Mouse (Mus musculus) kidney, embryonic 15.5 days (tissue): ENCODE data around the gene Slf1. TPM values are rescaled to one million over a fixed set of nuclear protein-coding genes. Genes with fewer than 3 reads are reported as not detected.
"Not testable (repeated sequence)": the region's sequence is repeated elsewhere in the genome, so short reads cannot be mapped to it uniquely, and the experiment has no call there.

Experiments used
- ATAC-seq: fragments of 200-750 bp; cut with Nextera tagmentation; replicated peaks from 2 replicates; pipeline ENCODE4 v1.8.0; 2017; ENCODE audit warnings: moderate TSS enrichment; ENCODE audit not compliant: low FRiP score
- H3K27ac ChIP-seq: fragments of 300-500 bp; sonication (generic); 2 replicates; pipeline ENCODE4 v1.5.1; 2015; ENCODE audit warnings: mild to moderate bottlenecking, inconsistent platforms
- H3K27me3 ChIP-seq: fragments of 300-500 bp; sonication (generic); 2 replicates; pipeline ENCODE4 v1.6.1; 2015; ENCODE audit warnings: inconsistent platforms
- H3K36me3 ChIP-seq: fragments of 300-500 bp; sonication (generic); 2 replicates; pipeline ENCODE4 v1.6.1; 2015; ENCODE audit warnings: inconsistent platforms
- H3K4me1 ChIP-seq: fragments of 300-500 bp; sonication (generic); 2 replicates; pipeline ENCODE4 v1.6.1; 2015; ENCODE audit warnings: inconsistent platforms
- H3K4me2 ChIP-seq: fragments of 300-500 bp; sonication (generic); 2 replicates; pipeline ENCODE4 v1.6.1; 2015; ENCODE audit warnings: moderate library complexity, mild to moderate bottlenecking, inconsistent platforms
- H3K4me3 ChIP-seq: fragments of 300-500 bp; sonication (generic); replicated peaks from 2 replicates; pipeline ENCODE4 v1.5.1; 2015; ENCODE audit warnings: mild to moderate bottlenecking, inconsistent platforms
- H3K9ac ChIP-seq: fragments of 300-500 bp; sonication (generic); 2 replicates; pipeline ENCODE4 v1.6.1; 2015; ENCODE audit warnings: mild to moderate bottlenecking, inconsistent platforms
- H3K9me3 ChIP-seq: fragments of 300-500 bp; sonication (generic); replicated peaks from 2 replicates; pipeline ENCODE4 v1.6.1; 2016; ENCODE audit warnings: inconsistent platforms
- WGBS: fragments of 180-500 bp; shearing (Covaris S2); methylation state at CpG from one replicate; pipeline ENCODE4 v1.1.7; 2015; ENCODE audit warnings: mixed read lengths; 5-methylcytosine and 5-hydroxymethylcytosine counted together
- polyA plus RNA-seq: library from polyadenylated mRNA; unstranded; fragments of >200 nt; fragmentation: Nextera tagmentation; extraction: Ambion mirVana; gene quantifications from 2 replicates; pipeline ENCODE4 v1.2.1, GENCODE M21; 2015

Gene Slf1
- 38.2 and 39.3 TPM in 2 replicates for polyA plus RNA-seq

GRCm38 (mm10) chr13:77134931-77135620 lies at the start of gene Slf1, which contains the start of gene 2210408I21Rik:
Slf1 (minus strand) TSS chr13:77135473.
2210408I21Rik (plus strand) TSS chr13:77135540.
- Histone ChIP-seq H3K4me2 (peak within 1 kb of the TSS; percentile 59), H3K9ac (peak within 1 kb of the TSS; percentile 97), H3K4me1 (peaks cover 5% of the 10 kb centered on the region; the same call in 1 of the 2 replicates), H3K36me3 (no peaks in the 10 kb centered on the region), H3K27ac (peak within 1 kb of the TSS; percentile 96), H3K9me3 (no peaks in the 10 kb centered on the region), H3K27me3 (no peaks in the 10 kb centered on the region), H3K4me3 (peak within 1 kb of the TSS; percentile 96)
- WGBS, result 0% methylated on average over 65 of the region's 65 CpGs
- ATAC-seq, result peak; percentile 99

DNA sequence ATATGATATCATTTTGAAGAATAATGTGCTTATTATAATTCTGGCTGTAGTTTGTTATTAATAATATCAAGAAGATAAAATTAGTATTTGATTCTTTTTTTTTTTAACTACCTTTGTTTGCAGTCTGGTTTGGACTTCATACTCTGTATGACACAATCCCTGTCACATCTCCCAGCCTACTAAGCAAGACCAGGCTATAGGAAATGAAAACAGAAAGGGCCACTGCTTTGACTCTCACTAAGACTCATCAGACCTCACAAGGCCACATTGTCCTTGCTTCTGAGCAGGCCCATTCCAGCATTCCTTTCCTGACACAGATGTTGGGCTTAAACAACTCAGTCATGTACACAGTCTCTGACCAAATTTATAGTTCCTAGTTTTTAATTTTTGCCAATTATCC lies 42.7 kb upstream of the Slf1 start:
- H3K36me3 ChIP-seq, result no peaks in the 10 kb centered on the region
- no peaks in the 10 kb centered on the region for H3K27me3 ChIP-seq
- no peak overlapping the region for H3K4me3 ChIP-seq
- no peak overlapping the region for H3K9ac ChIP-seq
- ATAC-seq, result no peak
- H3K27ac ChIP-seq, result no peak overlapping the region
- H3K4me2 ChIP-seq, result no peak overlapping the region
- H3K4me1 ChIP-seq, result no peaks in the 10 kb centered on the region
- no peaks in the 10 kb centered on the region for H3K9me3 ChIP-seq

DNA sequence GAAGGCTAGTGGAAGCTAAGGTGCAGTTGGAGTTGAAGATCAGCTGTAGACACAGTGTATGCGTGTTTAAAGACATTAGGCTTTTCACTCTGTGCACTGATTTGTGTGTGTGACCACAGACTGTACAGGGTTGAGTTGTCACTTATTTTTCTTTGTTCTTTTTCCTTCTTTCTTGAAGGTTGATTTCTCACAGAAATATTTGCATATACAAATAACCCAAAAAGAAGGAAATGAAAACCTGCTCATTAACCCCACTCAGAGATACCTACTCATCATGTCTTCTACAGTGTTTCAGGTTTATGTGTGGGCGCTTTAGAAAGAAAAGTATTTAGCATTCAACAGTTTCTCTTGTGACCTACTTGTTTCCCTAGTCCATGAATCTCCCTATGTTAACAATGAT lies 5.6 kb upstream of the Slf1 start:
- 89% methylated on average over 2 of the region's 2 CpGs for WGBS
- no peak for ATAC-seq

GRCm38 (mm10) chr13:77135621-77135981 lies 328 bp upstream of the Slf1 start:
- H3K9ac ChIP-seq, result peak overlapping the region; percentile 44; the same call in 1 of the 2 replicates
- no peaks in the 10 kb centered on the region for H3K36me3 ChIP-seq
- no peaks in the 10 kb centered on the region for H3K9me3 ChIP-seq
- peak overlapping the region; percentile 96 for H3K27ac ChIP-seq
- ATAC-seq, result peak; percentile 85; the same call in 1 of the 2 replicates
- 0% methylated on average over 11 of the region's 11 CpGs for WGBS
- H3K4me3 ChIP-seq, result peak overlapping the region; percentile 96
- no peaks in the 10 kb centered on the region for H3K27me3 ChIP-seq
- peak overlapping the region; percentile 59 for H3K4me2 ChIP-seq
- H3K4me1 ChIP-seq, result peaks cover 5% of the 10 kb centered on the region; the same call in 1 of the 2 replicates

More for the DNA sequence above, 5.6 kb upstream of the Slf1 start:
- no peaks in the 10 kb centered on the region for H3K36me3 ChIP-seq
- no peak overlapping the region for H3K9ac ChIP-seq
- H3K4me1 ChIP-seq, result peaks cover 5% of the 10 kb centered on the region; the same call in 1 of the 2 replicates
- H3K27me3 ChIP-seq, result no peaks in the 10 kb centered on the region
- no peak overlapping the region for H3K27ac ChIP-seq
- no peak overlapping the region for H3K4me3 ChIP-seq
- H3K4me2 ChIP-seq, result no peak overlapping the region
- no peaks in the 10 kb centered on the region for H3K9me3 ChIP-seq

DNA sequence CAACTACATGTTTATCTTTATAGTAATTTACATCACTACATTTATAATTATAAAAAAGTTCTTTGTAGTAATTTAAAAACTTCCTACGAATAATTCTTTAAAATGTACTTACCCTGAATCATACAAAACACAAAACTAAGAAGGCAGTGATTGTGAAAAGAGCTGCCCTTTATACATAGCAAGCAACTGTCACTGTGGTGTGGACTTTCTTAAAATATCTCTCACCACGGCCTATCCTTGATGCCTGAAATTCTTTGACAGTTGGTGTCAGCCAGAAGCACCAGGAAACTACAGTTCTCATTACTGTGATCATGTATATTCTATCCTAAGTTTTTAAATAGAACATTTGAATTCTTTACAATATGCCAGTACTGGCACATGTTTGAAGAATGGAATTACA lies 4.1 kb downstream of the Slf1 start:
- ATAC-seq, result no peak

DNA sequence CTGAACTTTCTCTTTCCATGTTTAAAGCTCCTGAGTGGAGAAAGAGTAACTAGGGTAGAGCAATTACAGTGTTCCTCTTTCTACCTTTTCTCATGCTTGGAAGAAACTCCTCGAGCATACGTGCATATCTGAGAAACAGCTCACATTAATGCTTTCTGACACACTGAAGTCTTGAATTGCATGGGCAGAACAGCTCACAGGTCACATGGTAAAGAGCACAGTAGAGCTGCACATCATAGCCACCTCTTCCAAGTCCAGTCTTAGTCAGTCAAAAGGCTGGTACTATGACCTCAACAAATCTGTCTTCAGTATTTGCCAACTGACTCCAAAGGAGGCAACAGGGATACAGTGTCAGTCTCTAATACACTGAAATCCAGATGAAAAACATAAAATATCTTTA lies 7.0 kb downstream of the Slf1 start:
- no peak overlapping the region for H3K4me2 ChIP-seq
- no peaks in the 10 kb centered on the region for H3K4me1 ChIP-seq
- H3K4me3 ChIP-seq, result no peak overlapping the region
- 79% methylated on average over 2 of the region's 2 CpGs for WGBS
- H3K9ac ChIP-seq, result no peak overlapping the region
- no peaks in the 10 kb centered on the region for H3K27me3 ChIP-seq
- ATAC-seq, result no peak
- peaks cover 16% of the 10 kb centered on the region for H3K36me3 ChIP-seq
- H3K9me3 ChIP-seq, result no peaks in the 10 kb centered on the region
- H3K27ac ChIP-seq, result no peak overlapping the region

More for the DNA sequence above, 4.1 kb downstream of the Slf1 start:
- no peaks in the 10 kb centered on the region for H3K27me3 ChIP-seq
- no peak overlapping the region for H3K4me2 ChIP-seq
- H3K36me3 ChIP-seq, result no peaks in the 10 kb centered on the region
- H3K9ac ChIP-seq, result no peak overlapping the region
- no peak overlapping the region for H3K27ac ChIP-seq
- 0 out of 2 replicates have a peak, but pooled peaks cover 1% of the 10 kb centered on the region for H3K4me1 ChIP-seq
- 76% methylated on average over 2 of the region's 2 CpGs for WGBS
- H3K4me3 ChIP-seq, result no peak overlapping the region
- H3K9me3 ChIP-seq, result no peaks in the 10 kb centered on the region

DNA sequence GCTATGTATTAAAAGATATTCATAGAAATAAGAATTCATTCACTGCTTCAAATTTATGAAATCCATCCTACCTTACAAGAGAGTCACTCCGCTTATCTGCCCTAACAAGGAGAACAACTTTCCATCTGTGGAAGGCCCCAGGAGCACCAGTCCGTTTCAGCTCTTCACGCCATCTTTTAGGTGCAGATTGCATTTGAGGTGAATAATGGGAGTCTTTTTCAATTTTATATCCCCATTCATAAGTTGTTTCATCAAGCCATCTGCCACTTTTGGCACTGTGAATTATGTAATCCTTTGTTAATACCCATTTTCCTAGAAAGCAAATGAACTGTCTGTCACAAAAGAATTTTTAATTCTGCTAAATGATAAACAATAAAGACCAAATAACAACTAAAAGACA lies 10.1 kb downstream of the Slf1 start:
- WGBS, result 96% methylated on average over 3 of the region's 3 CpGs
- H3K4me1 ChIP-seq, result no peaks in the 10 kb centered on the region
- no peak overlapping the region for H3K9ac ChIP-seq
- H3K27me3 ChIP-seq, result no peaks in the 10 kb centered on the region
- H3K4me2 ChIP-seq, result no peak overlapping the region
- no peak overlapping the region for H3K4me3 ChIP-seq
- peaks cover 20% of the 10 kb centered on the region for H3K36me3 ChIP-seq
- H3K27ac ChIP-seq, result no peak overlapping the region
- no peak for ATAC-seq
- no peaks in the 10 kb centered on the region for H3K9me3 ChIP-seq

GRCm38 (mm10) chr13:77118695-77119094 lies 16.6 kb downstream of the Slf1 start:
- 91% methylated on average over 4 of the region's 4 CpGs for WGBS
- H3K27me3 ChIP-seq, result no peaks in the 10 kb centered on the region
- H3K4me1 ChIP-seq, result no peaks in the 10 kb centered on the region
- 0 out of 2 replicates have a peak, but pooled peaks cover 10% of the 10 kb centered on the region for H3K36me3 ChIP-seq
- no peak overlapping the region for H3K9ac ChIP-seq
- no peak for ATAC-seq
- H3K9me3 ChIP-seq, result no peaks in the 10 kb centered on the region
- no peak overlapping the region for H3K27ac ChIP-seq
- no peak overlapping the region for H3K4me3 ChIP-seq
- H3K4me2 ChIP-seq, result no peak overlapping the region

GRCm38 (mm10) chr13:77107734-77108133 lies 27.5 kb downstream of the Slf1 start:
- H3K27ac ChIP-seq, result no peak overlapping the region
- ATAC-seq, result no peak
- no peaks in the 10 kb centered on the region for H3K4me1 ChIP-seq
- no peaks in the 10 kb centered on the region for H3K27me3 ChIP-seq
- no peak overlapping the region for H3K4me3 ChIP-seq
- no peak overlapping the region for H3K4me2 ChIP-seq
- H3K9ac ChIP-seq, result no peak overlapping the region
- no peaks in the 10 kb centered on the region for H3K9me3 ChIP-seq
- peaks cover 9% of the 10 kb centered on the region for H3K36me3 ChIP-seq

DNA sequence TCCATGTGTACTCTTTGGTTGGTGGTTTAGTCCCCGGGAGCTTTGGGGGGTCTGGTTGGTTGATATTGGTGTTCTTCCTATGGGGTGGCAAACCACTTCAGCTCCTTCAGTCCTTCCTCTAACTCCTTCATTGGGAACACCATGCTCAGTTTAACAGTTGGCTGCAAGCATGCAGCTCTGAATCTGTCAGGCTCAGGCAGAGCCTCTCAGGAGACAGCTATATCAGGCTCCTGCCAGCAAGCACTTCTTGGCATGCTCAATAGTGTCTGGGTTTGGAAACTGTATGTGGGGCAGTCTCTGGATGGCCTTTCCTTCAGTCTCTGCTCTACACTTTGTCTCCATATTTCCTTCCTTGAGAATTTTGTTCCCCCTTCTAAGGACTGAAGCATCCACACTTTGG lies 42.4 kb downstream of the Slf1 start:
- H3K9me3 ChIP-seq, H3K4me1 ChIP-seq, H3K4me3 ChIP-seq, ATAC-seq, H3K27me3 ChIP-seq, H3K27ac ChIP-seq, H3K9ac ChIP-seq, H3K4me2 ChIP-seq: not testable (repeated sequence)
- 100% methylated on average over 1 of the region's 1 CpGs for WGBS
- peaks cover 31% of the 10 kb centered on the region; the same call in 1 of the 2 replicates for H3K36me3 ChIP-seq

- ATAC-seq, result no peak
- Histone ChIP-seq H3K27me3 (no peaks in the 10 kb centered on the region), H3K27ac (no peak overlapping the region), H3K4me3 (no peak overlapping the region), H3K4me2 (no peak overlapping the region), H3K9me3 (peaks cover 5% of the 10 kb centered on the region; the same call in 1 of the 2 replicates), H3K9ac (no peak overlapping the region), H3K36me3 (peaks cover 21% of the 10 kb centered on the region), H3K4me1 (no peaks in the 10 kb centered on the region)
These were observed 63.2 kb downstream of the Slf1 start for GRCm38 (mm10) chr13:77072030-77072429.

- H3K4me1 ChIP-seq, result no peaks in the 10 kb centered on the region
- no peak overlapping the region for H3K27ac ChIP-seq
- H3K4me3 ChIP-seq, result no peak overlapping the region
- no peak overlapping the region for H3K9ac ChIP-seq
- H3K27me3 ChIP-seq, result no peaks in the 10 kb centered on the region
- ATAC-seq, result no peak
- no peaks in the 10 kb centered on the region for H3K9me3 ChIP-seq
- 96% methylated on average over 1 of the region's 1 CpGs for WGBS
- no peak overlapping the region for H3K4me2 ChIP-seq
- H3K36me3 ChIP-seq, result peaks cover 5% of the 10 kb centered on the region; the same call in 1 of the 2 replicates
These were observed 66.4 kb downstream of the Slf1 start for GRCm38 (mm10) chr13:77068847-77069246.

- H3K27ac ChIP-seq, result no peak overlapping the region
- no peaks in the 10 kb centered on the region for H3K4me1 ChIP-seq
- no peak overlapping the region for H3K4me2 ChIP-seq
- H3K36me3 ChIP-seq, result 0 out of 2 replicates have a peak, but pooled peaks cover 3% of the 10 kb centered on the region
- no peak overlapping the region for H3K9ac ChIP-seq
- H3K4me3 ChIP-seq, result no peak overlapping the region
- no peak for ATAC-seq
- 87% methylated on average over 1 of the region's 1 CpGs for WGBS
- H3K27me3 ChIP-seq, result no peaks in the 10 kb centered on the region
- no peaks in the 10 kb centered on the region for H3K9me3 ChIP-seq
These were observed 72.1 kb downstream of the Slf1 start for GRCm38 (mm10) chr13:77063221-77063620.
